ENCODE assay signal across 8 mouse cellular contexts in the genomic region with DNA sequence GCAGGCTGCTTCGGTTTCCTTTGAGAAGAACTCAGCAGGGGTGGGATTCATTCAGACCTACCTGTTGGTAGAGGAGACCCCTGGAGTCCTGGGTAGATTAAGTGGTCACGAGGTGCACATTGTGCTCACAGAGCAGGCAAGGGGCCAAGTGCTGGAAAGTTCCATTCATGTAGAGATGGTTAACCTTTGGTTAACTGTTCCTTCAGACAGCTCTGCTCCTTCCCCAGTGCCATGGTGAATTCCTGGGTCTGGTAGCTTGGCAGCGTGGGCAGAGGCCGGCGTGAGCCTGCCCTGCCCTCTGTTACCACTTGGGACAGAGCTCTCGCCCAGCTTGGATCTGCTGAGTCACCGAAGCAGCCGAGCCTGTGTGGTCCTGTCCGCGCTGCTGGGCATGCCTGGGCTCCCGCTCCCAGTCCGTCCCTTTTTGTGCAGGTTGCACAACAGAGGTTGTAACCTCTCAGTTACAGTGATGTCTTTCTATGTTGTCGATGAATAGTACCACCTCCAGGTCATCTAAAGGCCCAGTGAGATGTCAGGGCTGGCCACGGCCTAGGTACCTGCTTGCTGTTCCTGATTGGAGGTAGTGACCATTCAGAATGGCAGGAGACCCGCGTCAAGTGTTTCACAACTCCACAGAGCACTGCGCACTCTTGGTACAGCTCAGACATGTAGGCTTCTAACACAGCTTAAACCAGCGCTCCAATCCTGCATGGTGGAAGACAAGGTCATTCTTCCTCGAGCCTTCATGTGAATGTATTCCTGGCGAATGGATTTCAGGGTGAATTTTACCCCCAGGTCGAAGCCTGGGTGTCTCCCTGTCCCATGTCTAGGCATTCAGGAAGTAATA. TPM values are rescaled to one million over a fixed set of nuclear protein-coding genes. Genes with fewer than 3 reads are reported as not detected.
DNase-seq lines count a peak whose midpoint lies in the region; TF ChIP-seq lines count a peak whose summit lies in the region.

No protein-coding gene starts in this region.

- H3K27ac ChIP-seq in forebrain, embryonic 10.5 days, result peak overlapping the region; percentile 68
- peak overlapping the region; percentile 74 for H3K27ac ChIP-seq in kidney, adult 2 months (ENCODE audit: insufficient read depth, low read depth, low read length)

- no peak overlapping the region for H3K4me3 ChIP-seq in forebrain, embryonic 10.5 days
- H3K4me3 ChIP-seq in kidney, adult 2 months (ENCODE audit: insufficient read depth, low read depth, low read length), result no peak overlapping the region

- H3K36me3 ChIP-seq in forebrain, embryonic 10.5 days (replicated peaks), result no peaks in the 10 kb centered on the region
- no peaks in the 10 kb centered on the region for H3K36me3 ChIP-seq in kidney, adult 2 months (ENCODE audit: control insufficient read depth, insufficient read depth, low read length)

- no peak for TF ChIP-seq POLR2A in kidney, adult 2 months (IDR thresholded peaks at IDR 0.05; ENCODE audit: low read depth, low read length)

- peak; percentile 65 for DNase-seq in gastrocnemius, adult 18-20 months (ENCODE audit: low spot score)
- DNase-seq in gastrocnemius, postnatal 4 days (ENCODE audit: low spot score in 2 of 2), result no peak
- DNase-seq in Muller cell, postnatal 12 days (ENCODE audit: inconsistent ontology term), result peak; percentile 86
- DNase-seq in forebrain, embryonic 10.5 days (ENCODE audit: extremely low spot score, low spot score), result peak; percentile 48
- peak; percentile 92 for DNase-seq in kidney, adult 2 months
- peak; percentile 73 for DNase-seq in lung, postnatal 36 days
- DNase-seq in yolk sac, embryonic 10.5 days (ENCODE audit: low spot score), result peak; percentile 36
- DNase-seq in thymus, postnatal 10 days (ENCODE audit: low spot score in 2 of 2), result no peak

- TF ChIP-seq CTCF in kidney, adult 2 months (conservative IDR thresholded peaks at IDR 0.05; ENCODE audit: insufficient read depth, insufficient read length, low read depth, low read length), result no peak; the same call in 1 of the 2 replicates

- WGBS in forebrain, embryonic 10.5 days, result 60% methylated on average over 21 of the region's 21 CpGs
- 51% methylated on average over 21 of the region's 21 CpGs for WGBS in kidney, adult 2 months

- peaks cover 5% of the 10 kb centered on the region; the same call in 1 of the 2 replicates for H3K27me3 ChIP-seq in forebrain, embryonic 10.5 days (ENCODE audit: poor library complexity, severe bottlenecking)
- H3K27me3 ChIP-seq in kidney, adult 2 months (replicated peaks; ENCODE audit: control insufficient read depth, insufficient read depth, low read length), result no peaks in the 10 kb centered on the region

- H3K9me3 ChIP-seq in forebrain, embryonic 10.5 days, result no peaks in the 10 kb centered on the region

- H3K4me1 ChIP-seq in forebrain, embryonic 10.5 days, result peaks cover 32% of the 10 kb centered on the region
- peaks cover 11% of the 10 kb centered on the region; the same call in 1 of the 2 replicates for H3K4me1 ChIP-seq in kidney, adult 2 months (ENCODE audit: control insufficient read depth, insufficient read depth, low read length)

RNA-seq across cellular contexts. Expression of a gene that starts 53.3 kb away (rescaled TPM):
- total RNA-seq in gastrocnemius, adult 18-20 months (2021), result 10 to 100 TPM; 21.9 to 31.8 TPM
- total RNA-seq in gastrocnemius, postnatal 4 days (2021), result 10 to 100 TPM in 1 of 2 experiments, 1 to 10 TPM in 1; 9.0 to 10.7 TPM
- polyA plus RNA-seq in forebrain, embryonic 10.5 days (2016; fragmentation: Nextera tagmentation; extraction: Ambion mirVana), result 7.7 and 8.6 TPM in 2 replicates
- 6.0 and 7.3 TPM in 2 replicates for polyA plus RNA-seq in kidney, adult 2 months (2012; rRNA removed)

Comparison
In these comparisons a context has a peak if more than half of its experiments do, and no peak if none do; other contexts are left out.
1. DNase-seq: peak in gastrocnemius, adult 18-20 months (single experiment), Muller cell, postnatal 12 days (single experiment), forebrain, embryonic 10.5 days (single experiment), kidney, adult 2 months (single experiment), lung, postnatal 36 days (single experiment) and yolk sac, embryonic 10.5 days (single experiment); none in gastrocnemius, postnatal 4 days (0 of 2) and thymus, postnatal 10 days (0 of 2).